Mouse (Mus musculus): Measurements from ENCODE around the gene Spns1.
"Not testable (repeated sequence)": the region's sequence is repeated elsewhere in the genome, so short reads cannot be mapped to it uniquely, and the experiment has no call there.

Spns1 gene

GRCm38 (mm10) chr7:126335556-126335955, 41.7 kb downstream of the Spns1 start:
- DNase-seq: peak in 1 of 2 experiments; percentile 21

GRCm38 (mm10) chr7:126332691-126333090, 44.6 kb downstream of the Spns1 start:
- no peak for DNase-seq

GRCm38 (mm10) chr7:126330693-126331092, 46.6 kb downstream of the Spns1 start:
- no peak for DNase-seq

- DNase-seq: no peak
Observed at GRCm38 (mm10) chr7:126329907-126330645, 47.2 kb downstream of the Spns1 start.

- not testable (repeated sequence) for DNase-seq
Observed at GRCm38 (mm10) chr7:126328848-126329247, 48.4 kb downstream of the Spns1 start.

GRCm38 (mm10) chr7:126325576-126326273, 51.5 kb downstream of the Spns1 start:
- not testable (repeated sequence) for DNase-seq

GRCm38 (mm10) chr7:126324791-126325190, 52.5 kb downstream of the Spns1 start:
- no peak for DNase-seq

GRCm38 (mm10) chr7:126323729-126324128, 53.5 kb downstream of the Spns1 start:
- peak; percentile 78 to 87 for DNase-seq
